Mouse (Mus musculus): ENCODE measurements around the gene Cd244a. TPM values are rescaled to one million over a fixed set of nuclear protein-coding genes. Genes with fewer than 3 reads are reported as not detected.

The Cd244a gene
- polyA plus RNA-seq, 2 experiments = 0.03 to 0.39 TPM

GRCm38 (mm10) chr1:171532830-171533229 is 26.2 kb upstream of the Cd244a start:
- ATAC-seq (ENCODE audit: low FRiP score, low read depth) = no peak
- 70% methylated on average over 2 of the region's 2 CpGs for WGBS
- no peak overlapping the region for H3K4me3 ChIP-seq (replicated peaks; ENCODE audit: low read length)
- H3K27ac ChIP-seq (replicated peaks; ENCODE audit: low read depth, low read length) = no peak overlapping the region
- no peak overlapping the region for H3K4me2 ChIP-seq (replicated peaks; ENCODE audit: low read depth, low read length, severe bottlenecking)
- H3K9ac ChIP-seq (ENCODE audit: low read depth, low read length, severe bottlenecking) = no peak overlapping the region
- H3K9me3 ChIP-seq (ENCODE audit: control insufficient read depth, low read length) = no peaks in the 10 kb centered on the region
- H3K27me3 ChIP-seq (ENCODE audit: control insufficient read depth, insufficient read depth, low read length) = no peaks in the 10 kb centered on the region
- no peak for DNase-seq (ENCODE audit: low spot score)
- no peaks in the 10 kb centered on the region for H3K36me3 ChIP-seq (ENCODE audit: control insufficient read depth, insufficient read depth, low read length)
- no peaks in the 10 kb centered on the region for H3K4me1 ChIP-seq (ENCODE audit: control insufficient read depth, insufficient read depth, low read length)
- TF ChIP-seq POLR2A (IDR thresholded peaks at IDR 0.05; ENCODE audit: borderline replicate concordance, extremely low read depth, insufficient read depth, insufficient read length) = no peak

- H3K27ac ChIP-seq (replicated peaks; ENCODE audit: low read depth, low read length) = no peak overlapping the region
- no peak overlapping the region for H3K4me2 ChIP-seq (replicated peaks; ENCODE audit: low read depth, low read length, severe bottlenecking)
- H3K9ac ChIP-seq (ENCODE audit: low read depth, low read length, severe bottlenecking) = no peak overlapping the region
- ATAC-seq (ENCODE audit: low FRiP score, low read depth) (no peak), DNase-seq (ENCODE audit: low spot score) (no peak)
- no peak for TF ChIP-seq POLR2A (IDR thresholded peaks at IDR 0.05; ENCODE audit: borderline replicate concordance, extremely low read depth, insufficient read depth, insufficient read length)
- H3K36me3 ChIP-seq (ENCODE audit: control insufficient read depth, insufficient read depth, low read length) = no peaks in the 10 kb centered on the region
- H3K9me3 ChIP-seq (ENCODE audit: control insufficient read depth, low read length) = no peaks in the 10 kb centered on the region
- no peak overlapping the region for H3K4me3 ChIP-seq (replicated peaks; ENCODE audit: low read length)
- no peaks in the 10 kb centered on the region for H3K4me1 ChIP-seq (ENCODE audit: control insufficient read depth, insufficient read depth, low read length)
- no peaks in the 10 kb centered on the region for H3K27me3 ChIP-seq (ENCODE audit: control insufficient read depth, insufficient read depth, low read length)
These were observed 24.4 kb upstream of the Cd244a start for GRCm38 (mm10) chr1:171534557-171534956.

- no peaks in the 10 kb centered on the region for H3K4me1 ChIP-seq (ENCODE audit: control insufficient read depth, insufficient read depth, low read length)
- no peaks in the 10 kb centered on the region for H3K27me3 ChIP-seq (ENCODE audit: control insufficient read depth, insufficient read depth, low read length)
- no peak within 1 kb of the TSS for H3K4me3 ChIP-seq (replicated peaks; ENCODE audit: low read length)
- TF ChIP-seq POLR2A (IDR thresholded peaks at IDR 0.05; ENCODE audit: borderline replicate concordance, extremely low read depth, insufficient read depth, insufficient read length) = no peak
- no peak within 1 kb of the TSS for H3K4me2 ChIP-seq (replicated peaks; ENCODE audit: low read depth, low read length, severe bottlenecking)
- 92% methylated on average over 1 of the region's 1 CpGs for WGBS
- H3K27ac ChIP-seq (replicated peaks; ENCODE audit: low read depth, low read length) = no peak within 1 kb of the TSS
- no peak within 1 kb of the TSS for H3K9ac ChIP-seq (ENCODE audit: low read depth, low read length, severe bottlenecking)
- DNase-seq (ENCODE audit: low spot score) = no peak
- no peaks in the 10 kb centered on the region for H3K36me3 ChIP-seq (ENCODE audit: control insufficient read depth, insufficient read depth, low read length)
- H3K9me3 ChIP-seq (ENCODE audit: control insufficient read depth, low read length) = no peaks in the 10 kb centered on the region
- no peak for ATAC-seq (ENCODE audit: low FRiP score, low read depth)
These were observed 23.8 kb upstream of the Cd244a start, which contains the start of gene Itln1 for GRCm38 (mm10) chr1:171535194-171535593. Itln1 (minus strand) TSS chr1:171535294.

DNA sequence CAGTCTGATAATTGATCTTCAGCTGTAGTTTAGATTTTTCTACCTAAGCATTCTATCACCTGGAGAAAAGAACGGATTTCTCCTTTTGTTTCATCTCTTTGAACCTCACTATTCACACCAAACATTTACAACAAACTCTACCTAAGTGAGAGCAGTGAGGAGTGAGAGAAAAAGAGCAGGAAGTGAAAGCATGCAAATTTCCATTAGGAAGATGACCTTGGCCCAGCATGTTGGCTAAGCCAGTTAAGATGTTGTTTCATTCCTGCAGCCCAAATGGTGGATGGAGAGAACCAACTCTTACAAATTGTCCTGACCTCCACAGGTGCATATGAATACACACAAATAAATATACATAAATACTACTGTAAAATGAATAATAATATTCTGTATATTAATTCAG is 18.3 kb upstream of the Cd244a start:
- Histone ChIP-seq H3K27me3 (ENCODE audit: control insufficient read depth, insufficient read depth, low read length) (no peaks in the 10 kb centered on the region), H3K4me3 (replicated peaks; ENCODE audit: low read length) (no peak overlapping the region), H3K4me2 (replicated peaks; ENCODE audit: low read depth, low read length, severe bottlenecking) (no peak overlapping the region), H3K4me1 (ENCODE audit: control insufficient read depth, insufficient read depth, low read length) (no peaks in the 10 kb centered on the region), H3K36me3 (ENCODE audit: control insufficient read depth, insufficient read depth, low read length) (no peaks in the 10 kb centered on the region), H3K27ac (replicated peaks; ENCODE audit: low read depth, low read length) (no peak overlapping the region), H3K9ac (ENCODE audit: low read depth, low read length, severe bottlenecking) (no peak overlapping the region), H3K9me3 (ENCODE audit: control insufficient read depth, low read length) (no peaks in the 10 kb centered on the region)
- no peak for TF ChIP-seq POLR2A (IDR thresholded peaks at IDR 0.05; ENCODE audit: borderline replicate concordance, extremely low read depth, insufficient read depth, insufficient read length)
- DNase-seq (ENCODE audit: low spot score) (no peak), ATAC-seq (ENCODE audit: low FRiP score, low read depth) (no peak)
- WGBS = 81% methylated on average over 1 of the region's 1 CpGs

DNA sequence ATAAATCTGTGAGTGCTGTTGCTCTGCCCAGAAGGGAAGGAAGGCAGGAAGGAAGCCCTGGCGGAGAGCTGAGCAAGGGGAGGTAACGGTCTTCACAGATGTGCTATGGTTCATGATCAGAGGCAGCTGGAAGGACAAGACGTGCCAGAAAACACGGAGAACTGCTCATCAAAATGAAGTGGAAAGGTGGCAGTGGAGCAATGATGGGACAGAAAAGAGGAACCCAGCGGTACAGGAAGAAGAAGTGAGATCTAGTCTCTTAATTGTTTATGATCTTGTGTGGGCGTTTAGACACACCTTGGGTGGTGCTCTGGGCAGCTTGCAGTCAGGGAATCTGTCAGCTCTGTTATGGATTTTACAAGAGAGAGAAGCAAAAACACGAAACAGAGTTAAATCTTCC is 7.7 kb upstream of the Cd244a start:
- Histone ChIP-seq H3K4me1 (ENCODE audit: control insufficient read depth, insufficient read depth, low read length) (no peaks in the 10 kb centered on the region), H3K9ac (ENCODE audit: low read depth, low read length, severe bottlenecking) (no peak overlapping the region), H3K9me3 (ENCODE audit: control insufficient read depth, low read length) (no peaks in the 10 kb centered on the region), H3K27ac (replicated peaks; ENCODE audit: low read depth, low read length) (no peak overlapping the region), H3K4me3 (replicated peaks; ENCODE audit: low read length) (no peak overlapping the region), H3K27me3 (ENCODE audit: control insufficient read depth, insufficient read depth, low read length) (no peaks in the 10 kb centered on the region), H3K36me3 (ENCODE audit: control insufficient read depth, insufficient read depth, low read length) (no peaks in the 10 kb centered on the region), H3K4me2 (replicated peaks; ENCODE audit: low read depth, low read length, severe bottlenecking) (no peak overlapping the region)
- WGBS = 71% methylated on average over 7 of the region's 7 CpGs
- no peak for DNase-seq (ENCODE audit: low spot score)
- ATAC-seq (ENCODE audit: low FRiP score, low read depth) = no peak
- no peak for TF ChIP-seq POLR2A (IDR thresholded peaks at IDR 0.05; ENCODE audit: borderline replicate concordance, extremely low read depth, insufficient read depth, insufficient read length)

DNA sequence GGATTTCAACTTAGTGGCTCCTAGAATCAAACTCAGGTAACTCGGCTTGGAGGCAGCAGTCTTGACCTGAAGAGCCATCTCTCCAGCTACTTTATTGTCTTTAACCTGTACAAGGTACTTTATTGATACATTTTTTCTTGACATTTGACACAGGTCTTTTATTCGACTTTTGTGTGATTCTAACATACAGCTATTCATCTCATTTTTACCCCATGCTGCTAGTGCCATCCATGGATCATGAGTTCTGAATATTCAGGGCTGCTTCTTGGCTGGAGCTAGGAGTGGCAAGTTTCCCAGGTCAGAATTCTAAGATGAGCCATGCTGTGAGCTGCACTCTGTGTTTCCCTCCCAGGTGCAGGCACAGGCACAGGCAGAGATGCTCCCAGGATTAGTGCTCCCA is 6.8 kb upstream of the Cd244a start:
- no peak for ATAC-seq (ENCODE audit: low FRiP score, low read depth)

More for the DNA sequence above, 6.8 kb upstream of the Cd244a start:
- no peak overlapping the region for H3K9ac ChIP-seq (ENCODE audit: low read depth, low read length, severe bottlenecking)
- H3K4me1 ChIP-seq (ENCODE audit: control insufficient read depth, insufficient read depth, low read length) = no peaks in the 10 kb centered on the region
- DNase-seq (ENCODE audit: low spot score) = no peak
- H3K9me3 ChIP-seq (ENCODE audit: control insufficient read depth, low read length) = no peaks in the 10 kb centered on the region
- H3K27ac ChIP-seq (replicated peaks; ENCODE audit: low read depth, low read length) = no peak overlapping the region
- no peaks in the 10 kb centered on the region for H3K27me3 ChIP-seq (ENCODE audit: control insufficient read depth, insufficient read depth, low read length)
- no peak for TF ChIP-seq POLR2A (IDR thresholded peaks at IDR 0.05; ENCODE audit: borderline replicate concordance, extremely low read depth, insufficient read depth, insufficient read length)
- H3K4me2 ChIP-seq (replicated peaks; ENCODE audit: low read depth, low read length, severe bottlenecking) = no peak overlapping the region
- no peaks in the 10 kb centered on the region for H3K36me3 ChIP-seq (ENCODE audit: control insufficient read depth, insufficient read depth, low read length)
- WGBS = 75% methylated on average over 2 of the region's 2 CpGs
- H3K4me3 ChIP-seq (replicated peaks; ENCODE audit: low read length) = no peak overlapping the region

Measured in limb, embryonic 14.5 days (tissue).